Mouse (Mus musculus) neural tube, embryonic 12.5 days (tissue): Measurements from ENCODE around the gene Adamts9. TPM values are rescaled to one million over a fixed set of nuclear protein-coding genes. Genes with fewer than 3 reads are reported as not detected.

Experiments used
- ATAC-seq: fragments of 200-750 bp; cut with Nextera tagmentation; 2 replicates; pipeline ENCODE4 v1.8.0; 2017; ENCODE audit warnings: low read depth, mild to moderate bottlenecking, moderate TSS enrichment, moderate library complexity; ENCODE audit not compliant: low FRiP score
- H3K27ac ChIP-seq: fragments of 300-500 bp; sonication (generic); 2 replicates; pipeline ENCODE4 v1.5.1; 2016
- H3K27me3 ChIP-seq: fragments of 300-500 bp; sonication (generic); replicated peaks from 2 replicates; pipeline ENCODE4 v1.6.1; 2016; ENCODE audit warnings: mild to moderate bottlenecking
- H3K36me3 ChIP-seq: fragments of 300-500 bp; sonication (generic); 2 replicates; pipeline ENCODE4 v1.6.1; 2016; ENCODE audit warnings: mild to moderate bottlenecking
- H3K4me1 ChIP-seq: fragments of 300-500 bp; sonication (generic); 2 replicates; pipeline ENCODE4 v1.6.1; 2016
- H3K4me2 ChIP-seq: fragments of 300-500 bp; sonication (generic); replicated peaks from 2 replicates; pipeline ENCODE4 v1.6.1; 2016; ENCODE audit warnings: mild to moderate bottlenecking
- H3K4me3 ChIP-seq: fragments of 300-500 bp; sonication (generic); 2 replicates; pipeline ENCODE4 v1.5.1; 2016
- H3K9ac ChIP-seq: fragments of 300-500 bp; sonication (generic); 2 replicates; pipeline ENCODE4 v1.6.1; 2016; ENCODE audit warnings: mild to moderate bottlenecking
- H3K9me3 ChIP-seq: fragments of 300-500 bp; sonication (generic); 2 replicates; pipeline ENCODE4 v1.6.1; 2016; ENCODE audit warnings: mild to moderate bottlenecking
- WGBS: fragments of 180-500 bp; shearing (Covaris S2); methylation state at CpG from one replicate; pipeline ENCODE4 v1.1.7; 2016; 5-methylcytosine and 5-hydroxymethylcytosine counted together
- polyA plus RNA-seq: library from polyadenylated mRNA; unstranded; fragments of >200 nt; fragmentation: Nextera tagmentation; extraction: Ambion mirVana; gene quantifications from 2 replicates; pipeline ENCODE4 v1.2.1, GENCODE M21; 2016

Gene Adamts9
- polyA plus RNA-seq, 1 experiment from 2014 or later: 1.7 TPM

DNA sequence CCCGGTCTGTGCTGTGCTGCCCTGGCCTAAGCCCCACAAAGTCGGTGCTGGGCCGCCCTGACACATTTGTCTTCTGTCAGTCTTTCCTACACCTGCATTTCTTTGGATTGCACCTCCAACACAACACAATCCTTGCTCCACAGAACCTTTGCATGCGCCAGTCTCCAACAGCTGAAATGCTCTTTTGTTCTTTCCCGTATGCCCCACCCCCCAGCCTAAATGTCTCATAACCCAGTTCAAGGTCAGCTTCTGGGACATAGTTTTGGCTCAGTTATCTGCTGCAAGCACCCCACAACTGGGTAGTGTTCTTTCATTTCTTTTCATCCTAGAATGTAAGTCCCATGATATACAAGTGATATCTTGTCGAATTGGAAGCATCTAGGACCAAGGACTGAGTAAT lies 161.8 kb downstream of the Adamts9 start:
- H3K4me2 ChIP-seq: no peak overlapping the region
- no peak overlapping the region for H3K27ac ChIP-seq
- H3K9ac ChIP-seq: no peak overlapping the region
- no peak for ATAC-seq
- 0 out of 2 replicates have a peak, but pooled peaks cover 6% of the 10 kb centered on the region for H3K27me3 ChIP-seq
- H3K9me3 ChIP-seq: no peaks in the 10 kb centered on the region
- no peaks in the 10 kb centered on the region for H3K36me3 ChIP-seq
- H3K4me3 ChIP-seq: no peak overlapping the region
- H3K4me1 ChIP-seq: 0 out of 2 replicates have a peak, but pooled peaks cover 5% of the 10 kb centered on the region
- WGBS: 86% methylated on average over 6 of the region's 6 CpGs

DNA sequence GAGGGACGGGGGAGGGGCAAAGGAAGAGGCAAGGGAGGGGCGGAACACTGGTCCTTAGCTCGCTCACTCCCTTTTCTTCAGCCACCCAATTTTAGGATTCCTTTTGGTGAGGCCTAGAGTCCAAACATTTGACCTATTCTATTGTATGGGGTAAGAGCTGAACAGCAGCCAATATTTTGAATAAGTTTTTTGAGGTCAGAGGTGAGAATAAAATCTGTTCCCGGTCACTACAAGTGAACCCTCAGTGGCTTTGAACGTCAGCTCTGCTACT lies 163.4 kb downstream of the Adamts9 start:
- Histone ChIP-seq H3K27ac (no peak overlapping the region), H3K4me2 (no peak overlapping the region), H3K36me3 (no peaks in the 10 kb centered on the region), H3K9ac (no peak overlapping the region), H3K27me3 (no peaks in the 10 kb centered on the region), H3K4me3 (no peak overlapping the region), H3K4me1 (0 out of 2 replicates have a peak, but pooled peaks cover 5% of the 10 kb centered on the region), H3K9me3 (no peaks in the 10 kb centered on the region)
- ATAC-seq: no peak
- 56% methylated on average over 5 of the region's 5 CpGs for WGBS

DNA sequence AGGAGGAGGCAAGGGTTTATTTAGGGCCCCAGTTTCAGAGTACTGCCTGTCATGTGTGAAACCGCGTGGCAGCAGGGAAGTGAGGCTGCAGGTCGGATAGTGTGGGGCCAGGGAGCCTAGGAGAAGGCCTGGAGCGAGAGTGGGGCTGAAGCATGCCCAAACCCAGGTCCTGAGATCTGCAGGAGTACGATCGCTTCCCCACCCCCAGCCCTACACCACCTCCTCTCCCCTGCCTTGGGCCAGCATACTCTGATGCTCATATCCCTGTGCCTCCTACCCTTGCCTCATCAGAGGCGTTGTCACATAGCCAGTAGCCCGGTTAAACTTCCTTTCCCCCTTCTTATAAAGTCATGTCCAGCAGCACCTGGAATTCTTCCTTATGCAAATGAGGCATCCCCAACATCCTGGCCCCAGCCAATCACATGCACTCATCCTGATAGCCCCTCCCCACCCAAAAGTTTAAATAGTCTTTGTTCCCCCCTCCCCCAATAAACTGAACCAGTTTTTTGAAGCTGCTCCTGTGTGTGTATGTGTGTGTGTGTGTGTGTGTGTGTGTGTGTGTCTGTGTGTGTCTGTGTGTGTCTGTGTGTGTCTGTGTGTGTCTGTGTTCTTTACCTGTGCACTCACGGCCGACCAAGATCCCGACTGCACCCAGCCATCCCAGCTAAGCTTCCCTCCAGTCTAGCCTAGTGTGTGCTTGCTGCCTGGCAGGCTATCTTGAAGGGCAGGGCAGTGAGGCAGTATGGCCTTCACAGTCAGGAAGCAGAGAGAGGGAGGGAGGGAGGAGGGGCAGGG lies 164.0 kb downstream of the Adamts9 start:
- Histone ChIP-seq H3K36me3 (no peaks in the 10 kb centered on the region), H3K27me3 (no peaks in the 10 kb centered on the region), H3K9me3 (no peaks in the 10 kb centered on the region), H3K9ac (no peak overlapping the region), H3K4me1 (0 out of 2 replicates have a peak, but pooled peaks cover 5% of the 10 kb centered on the region), H3K4me2 (no peak overlapping the region), H3K4me3 (no peak overlapping the region), H3K27ac (no peak overlapping the region)
- 72% methylated on average over 11 of the region's 11 CpGs for WGBS
- no peak for ATAC-seq

DNA sequence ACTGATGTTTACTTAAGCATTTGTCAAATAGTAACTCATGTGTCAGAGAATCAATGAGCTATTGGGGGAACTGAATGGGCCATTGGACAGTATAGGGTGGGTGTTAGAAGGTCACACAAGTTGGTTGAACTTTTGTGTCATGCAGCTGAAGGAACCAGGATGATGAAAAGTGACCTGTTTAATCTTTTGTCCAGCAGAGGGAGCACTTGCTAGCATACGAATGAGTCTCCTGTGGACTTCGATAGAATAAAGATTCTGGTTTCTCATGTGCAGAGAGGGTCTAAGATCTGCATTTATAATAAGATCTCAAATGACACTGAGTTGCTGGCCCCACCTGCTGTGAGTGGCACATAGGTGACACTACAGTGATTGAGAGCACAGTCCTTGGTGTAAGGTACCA lies 166.9 kb downstream of the Adamts9 start:
- H3K4me2 ChIP-seq: no peak overlapping the region
- no peaks in the 10 kb centered on the region for H3K27me3 ChIP-seq
- no peaks in the 10 kb centered on the region for H3K9me3 ChIP-seq
- 0 out of 2 replicates have a peak, but pooled peaks cover 5% of the 10 kb centered on the region for H3K4me1 ChIP-seq
- WGBS: 20% methylated on average over 2 of the region's 2 CpGs
- no peak for ATAC-seq
- no peak overlapping the region for H3K27ac ChIP-seq
- no peak overlapping the region for H3K4me3 ChIP-seq
- no peaks in the 10 kb centered on the region for H3K36me3 ChIP-seq
- H3K9ac ChIP-seq: no peak overlapping the region

DNA sequence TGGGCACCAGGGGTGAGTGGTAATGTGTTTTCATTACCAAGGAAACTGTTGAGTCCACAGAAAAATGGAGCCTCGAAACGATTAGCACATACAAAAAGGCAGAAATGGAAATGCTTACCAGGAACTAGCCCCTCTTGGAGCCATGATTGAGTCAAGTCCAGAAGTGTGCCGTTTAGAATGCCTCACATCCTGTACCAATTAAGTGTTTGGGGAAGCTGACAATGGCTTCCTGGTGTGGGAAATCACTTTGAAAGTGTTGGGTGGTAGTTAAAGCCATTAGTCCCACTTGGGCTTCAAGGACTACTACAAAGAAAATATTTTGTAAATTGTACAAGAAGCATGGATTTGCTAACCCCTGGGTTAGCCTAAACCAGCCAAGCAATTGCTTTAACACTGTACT lies 180.9 kb downstream of the Adamts9 start:
- H3K36me3 ChIP-seq: no peaks in the 10 kb centered on the region
- H3K4me2 ChIP-seq: no peak overlapping the region
- peaks cover 7% of the 10 kb centered on the region; the same call in 1 of the 2 replicates for H3K4me1 ChIP-seq
- H3K9ac ChIP-seq: no peak overlapping the region
- H3K4me3 ChIP-seq: no peak overlapping the region
- 21% methylated on average over 3 of the region's 3 CpGs for WGBS
- no peaks in the 10 kb centered on the region for H3K9me3 ChIP-seq
- no peaks in the 10 kb centered on the region; the same call in 1 of the 2 replicates for H3K27me3 ChIP-seq
- no peak for ATAC-seq
- H3K27ac ChIP-seq: no peak overlapping the region

DNA sequence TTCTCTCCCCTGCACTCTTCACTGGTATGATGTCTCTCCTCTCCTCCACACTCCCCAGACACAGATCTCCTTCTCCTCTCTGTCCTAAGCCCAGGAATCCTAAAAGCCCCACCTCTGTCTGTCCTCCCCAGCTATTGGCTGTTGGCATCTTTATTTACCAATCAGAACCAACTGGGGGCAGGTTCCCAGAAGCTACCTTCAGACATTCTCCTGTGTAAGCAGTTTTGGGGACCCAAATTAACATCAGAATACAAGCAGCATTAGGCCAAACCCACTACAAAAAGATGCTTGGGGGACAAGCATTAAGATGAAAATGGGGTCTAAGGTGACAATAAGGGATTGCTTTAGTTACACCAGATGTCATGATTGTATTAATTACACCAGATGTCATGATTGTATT lies 183.7 kb downstream of the Adamts9 start:
- Histone ChIP-seq H3K36me3 (no peaks in the 10 kb centered on the region), H3K27me3 (no peaks in the 10 kb centered on the region; the same call in 1 of the 2 replicates), H3K27ac (no peak overlapping the region), H3K4me3 (no peak overlapping the region), H3K9me3 (no peaks in the 10 kb centered on the region), H3K9ac (no peak overlapping the region), H3K4me1 (peaks cover 2% of the 10 kb centered on the region; the same call in 1 of the 2 replicates), H3K4me2 (no peak overlapping the region)
- ATAC-seq: no peak

DNA sequence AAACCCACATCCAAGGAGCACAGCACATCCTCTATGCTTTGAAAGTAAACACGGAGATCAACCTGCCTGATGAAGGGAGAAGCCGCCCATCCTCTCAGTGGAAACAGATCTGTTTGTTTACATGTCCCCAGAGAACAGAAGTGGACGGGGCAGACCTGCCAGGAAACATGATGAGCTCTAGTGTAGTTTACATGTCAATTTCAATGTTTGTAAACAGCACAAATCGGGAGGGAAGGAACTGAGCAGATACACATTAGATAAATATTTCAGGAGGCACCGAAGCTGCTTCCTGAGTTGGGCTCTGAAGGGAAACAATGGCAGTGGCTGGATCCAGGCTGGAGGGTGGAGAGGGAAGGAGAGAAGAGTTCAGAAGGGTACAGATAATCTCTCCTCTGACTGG lies 187.5 kb downstream of the Adamts9 start:
- no peaks in the 10 kb centered on the region for H3K4me1 ChIP-seq
- no peak overlapping the region for H3K9ac ChIP-seq
- H3K27me3 ChIP-seq: no peaks in the 10 kb centered on the region
- H3K36me3 ChIP-seq: no peaks in the 10 kb centered on the region
- no peaks in the 10 kb centered on the region for H3K9me3 ChIP-seq
- 56% methylated on average over 5 of the region's 5 CpGs for WGBS
- no peak overlapping the region for H3K4me2 ChIP-seq
- no peak overlapping the region for H3K4me3 ChIP-seq
- no peak overlapping the region for H3K27ac ChIP-seq
- ATAC-seq: no peak

DNA sequence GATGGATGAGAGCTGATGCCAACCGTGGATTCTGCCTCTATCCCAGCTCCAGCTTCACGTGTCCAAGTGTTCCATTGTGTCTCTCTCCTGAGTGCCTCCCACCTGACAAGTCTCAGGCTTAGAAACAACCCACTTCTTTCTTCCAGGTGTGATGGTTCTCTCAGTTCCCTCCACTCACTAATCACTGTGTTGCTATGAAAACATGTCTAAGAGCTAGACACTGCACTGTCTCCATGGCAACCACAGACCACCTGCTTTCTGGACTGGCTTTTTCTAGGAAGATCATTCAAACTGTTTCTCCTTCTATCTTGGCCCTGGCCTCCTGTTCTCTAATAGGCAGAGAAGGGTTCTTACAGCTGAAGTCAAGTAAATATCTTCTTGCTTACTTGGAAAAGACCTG lies 190.6 kb downstream of the Adamts9 start:
- no peaks in the 10 kb centered on the region for H3K9me3 ChIP-seq
- no peak overlapping the region for H3K4me3 ChIP-seq
- H3K27ac ChIP-seq: no peak overlapping the region
- WGBS: 78% methylated on average over 2 of the region's 2 CpGs
- H3K4me2 ChIP-seq: no peak overlapping the region
- H3K9ac ChIP-seq: no peak overlapping the region
- H3K36me3 ChIP-seq: no peaks in the 10 kb centered on the region
- H3K4me1 ChIP-seq: no peaks in the 10 kb centered on the region
- no peak for ATAC-seq
- H3K27me3 ChIP-seq: no peaks in the 10 kb centered on the region

DNA sequence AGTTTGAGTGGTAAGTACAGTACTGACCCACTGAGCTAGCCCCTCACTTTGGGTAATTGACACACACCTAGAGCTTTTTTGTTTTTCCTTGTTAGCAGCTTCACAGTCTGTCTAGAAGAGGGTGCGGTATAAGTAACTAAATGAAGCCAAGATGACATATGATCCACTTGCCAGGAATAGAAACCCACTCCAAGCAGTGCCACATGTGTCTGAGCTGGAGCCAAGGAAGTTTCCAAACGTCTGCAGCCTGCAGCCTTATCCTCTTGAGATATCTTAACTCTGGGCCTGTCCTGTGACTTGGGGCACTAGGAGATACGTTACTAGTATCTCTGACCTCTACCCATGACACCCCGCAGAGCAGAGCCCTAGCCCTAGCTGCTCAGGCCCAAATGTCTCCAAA lies 193.9 kb downstream of the Adamts9 start:
- no peaks in the 10 kb centered on the region for H3K9me3 ChIP-seq
- 74% methylated on average over 4 of the region's 4 CpGs for WGBS
- H3K4me1 ChIP-seq: no peaks in the 10 kb centered on the region
- no peaks in the 10 kb centered on the region for H3K36me3 ChIP-seq
- H3K4me3 ChIP-seq: no peak overlapping the region
- H3K27me3 ChIP-seq: no peaks in the 10 kb centered on the region
- no peak overlapping the region for H3K27ac ChIP-seq
- H3K4me2 ChIP-seq: no peak overlapping the region
- H3K9ac ChIP-seq: no peak overlapping the region
- ATAC-seq: no peak

DNA sequence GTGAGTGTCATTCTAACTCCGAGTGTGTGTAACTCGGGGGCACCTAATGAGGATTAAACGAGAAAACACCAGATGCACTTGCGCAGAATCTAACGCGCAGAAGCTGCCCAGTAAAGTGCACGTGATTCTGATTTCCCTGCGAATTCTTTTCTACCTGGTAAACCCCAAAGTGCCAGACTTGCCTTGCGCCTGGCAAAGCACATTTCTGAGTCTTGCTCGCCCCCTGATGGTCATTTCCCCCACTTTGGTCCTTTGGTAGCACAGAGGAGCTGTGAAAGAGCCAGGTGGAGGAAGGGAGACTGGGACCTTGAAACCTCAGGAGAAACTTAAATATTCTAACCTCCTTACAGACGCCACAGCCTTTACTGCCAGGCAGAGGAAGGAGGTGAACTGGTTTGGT lies 199.7 kb downstream of the Adamts9 start:
- no peak for ATAC-seq
- Histone ChIP-seq H3K4me2 (peak overlapping the region; percentile 37), H3K27ac (no peak overlapping the region), H3K36me3 (no peaks in the 10 kb centered on the region), H3K9me3 (no peaks in the 10 kb centered on the region), H3K9ac (no peak overlapping the region), H3K4me3 (no peak overlapping the region), H3K27me3 (no peaks in the 10 kb centered on the region), H3K4me1 (peaks cover 3% of the 10 kb centered on the region; the same call in 1 of the 2 replicates)
- 13% methylated on average over 11 of the region's 11 CpGs for WGBS

DNA sequence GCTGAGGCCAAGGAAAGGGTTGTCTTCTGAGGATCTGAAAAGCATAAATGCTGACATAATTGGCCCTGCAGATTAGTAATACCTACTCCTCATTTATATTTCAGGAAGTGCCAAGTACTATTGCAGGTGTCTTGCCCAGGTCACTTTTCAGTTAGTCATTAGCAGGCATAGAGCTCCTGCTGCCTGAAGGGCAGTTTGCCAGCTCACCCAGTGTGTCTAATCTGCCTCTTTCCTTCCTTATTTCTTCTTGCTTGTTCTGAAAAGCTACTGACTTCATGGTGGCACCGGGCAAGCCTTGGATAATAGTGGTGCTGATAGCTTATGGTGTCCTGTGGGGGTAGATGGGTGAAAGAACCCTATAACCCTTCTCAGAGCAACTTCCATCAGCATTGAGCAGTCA lies 206.2 kb downstream of the Adamts9 start:
- no peak for ATAC-seq
- Histone ChIP-seq H3K4me3 (no peak overlapping the region), H3K4me2 (no peak overlapping the region), H3K4me1 (peaks cover 3% of the 10 kb centered on the region; the same call in 1 of the 2 replicates), H3K9me3 (0 out of 2 replicates have a peak, but pooled peaks cover 3% of the 10 kb centered on the region), H3K9ac (no peak overlapping the region), H3K36me3 (no peaks in the 10 kb centered on the region), H3K27ac (no peak overlapping the region), H3K27me3 (no peaks in the 10 kb centered on the region)
- WGBS: 91% methylated on average over 1 of the region's 1 CpGs

DNA sequence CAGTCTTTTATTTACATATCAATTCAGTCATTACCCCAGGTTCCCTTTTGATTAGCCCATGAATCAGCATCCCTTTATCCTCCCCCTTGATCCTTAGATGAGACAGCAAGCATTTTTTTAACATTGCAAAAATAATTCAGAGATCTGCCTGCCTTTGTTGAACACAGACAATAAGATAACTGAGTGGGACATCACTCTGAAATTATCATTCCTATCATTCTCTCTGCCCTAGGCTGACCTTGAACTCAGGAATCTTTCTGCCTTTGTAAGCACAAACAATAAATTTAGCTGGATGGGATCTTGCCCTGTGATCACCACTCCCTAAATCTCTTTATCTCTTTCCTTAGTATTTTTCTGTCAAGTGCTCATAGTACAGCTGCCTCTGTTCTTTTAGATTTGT lies 209.6 kb downstream of the Adamts9 start:
- 0 out of 2 replicates have a peak, but pooled peaks cover 3% of the 10 kb centered on the region for H3K9me3 ChIP-seq
- no peak overlapping the region for H3K4me3 ChIP-seq
- ATAC-seq: no peak
- no peaks in the 10 kb centered on the region for H3K27me3 ChIP-seq
- H3K9ac ChIP-seq: no peak overlapping the region
- H3K36me3 ChIP-seq: no peaks in the 10 kb centered on the region
- no peak overlapping the region for H3K4me2 ChIP-seq
- peaks cover 2% of the 10 kb centered on the region; the same call in 1 of the 2 replicates for H3K4me1 ChIP-seq
- no peak overlapping the region for H3K27ac ChIP-seq

DNA sequence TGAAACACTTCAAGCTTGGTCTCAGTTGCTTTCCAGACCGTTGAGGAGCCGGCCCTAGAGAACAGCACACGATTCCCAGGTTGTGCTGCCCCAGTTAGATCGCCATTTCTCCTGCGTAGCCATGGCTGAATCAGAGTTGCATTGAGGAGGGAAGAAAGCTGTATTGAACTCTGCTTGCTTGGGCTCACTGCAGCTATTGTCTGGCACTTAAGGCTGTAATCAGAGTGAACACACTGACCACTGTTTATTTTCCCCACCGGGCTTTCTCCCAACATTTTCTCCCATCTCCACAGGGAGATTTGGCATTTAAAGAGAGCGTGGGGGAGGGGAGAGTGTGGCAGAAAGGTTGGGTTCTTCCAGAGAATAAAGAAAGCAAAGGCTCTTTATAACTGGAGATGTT lies 214.8 kb downstream of the Adamts9 start:
- Histone ChIP-seq H3K4me1 (peaks cover 16% of the 10 kb centered on the region), H3K9ac (no peak overlapping the region), H3K4me2 (peak overlapping the region; percentile 27; the same call in 1 of the 2 replicates), H3K36me3 (no peaks in the 10 kb centered on the region), H3K27me3 (no peaks in the 10 kb centered on the region), H3K27ac (no peak overlapping the region), H3K4me3 (no peak overlapping the region), H3K9me3 (0 out of 2 replicates have a peak, but pooled peaks cover under 1% of the 10 kb centered on the region)
- 38% methylated on average over 7 of the region's 7 CpGs for WGBS
- no peak for ATAC-seq
